Mouse (Mus musculus): Measurements from ENCODE around the gene Fbxw4. TPM values are rescaled to one million over a fixed set of nuclear protein-coding genes. Genes with fewer than 3 reads are reported as not detected.

Fbxw4 gene
- polyA plus RNA-seq, 1 experiment from 2014 or later = 2.2 TPM

GRCm38 (mm10) chr19:45529294-45529693, 130.8 kb downstream of the Fbxw4 start:
- no peak for DNase-seq (ENCODE audit: low spot score)
- no peak overlapping the region for H3K9ac ChIP-seq (ENCODE audit: low read length)
- H3K4me2 ChIP-seq (replicated peaks; ENCODE audit: low read depth) = no peak overlapping the region
- no peak overlapping the region for H3K4me3 ChIP-seq (ENCODE audit: low read depth, low read length)
- no peak for ATAC-seq (ENCODE audit: low FRiP score, low TSS enrichment)
- no peaks in the 10 kb centered on the region for H3K9me3 ChIP-seq (ENCODE audit: control insufficient read depth, low read length)
- peaks cover 5% of the 10 kb centered on the region; the same call in 1 of the 2 replicates for H3K36me3 ChIP-seq (ENCODE audit: control insufficient read depth, insufficient read depth, low read length)
- no peak for TF ChIP-seq EP300 (optimal IDR thresholded peaks at IDR 0.05)
- WGBS = 75% methylated on average over 5 of the region's 5 CpGs
- H3K4me1 ChIP-seq (replicated peaks; ENCODE audit: control insufficient read depth, insufficient read depth) = no peaks in the 10 kb centered on the region
- H3K27ac ChIP-seq (replicated peaks) = no peak overlapping the region
- H3K27me3 ChIP-seq (ENCODE audit: control insufficient read depth, insufficient read depth, low read length) = no peaks in the 10 kb centered on the region

Other genes starting within 250 kb of the Fbxw4 start
- gene Poll, start 99.8 kb downstream of the Fbxw4 start, polyA plus RNA-seq (2015; fragmentation: Nextera tagmentation; extraction: Ambion mirVana) = 6.0 and 6.1 TPM in 2 replicates
- gene Gm17018, start 99.7 kb downstream of the Fbxw4 start, polyA plus RNA-seq (2015; fragmentation: Nextera tagmentation; extraction: Ambion mirVana) = 28.8 and 30.4 TPM in 2 replicates
- gene Fgf8, start 82.6 kb upstream of the Fbxw4 start, polyA plus RNA-seq (2015; fragmentation: Nextera tagmentation; extraction: Ambion mirVana) = not detected in 2 replicates
- 9.9 and 10.9 TPM in 2 replicates for gene Npm3, start 89.3 kb upstream of the Fbxw4 start, polyA plus RNA-seq (2015; fragmentation: Nextera tagmentation; extraction: Ambion mirVana)
- gene Mgea5, start 123.5 kb upstream of the Fbxw4 start, polyA plus RNA-seq (2015; fragmentation: Nextera tagmentation; extraction: Ambion mirVana) = 16.5 and 19.0 TPM in 2 replicates
- 2.1 and 2.2 TPM in 2 replicates for gene Kcnip2, start 155.7 kb upstream of the Fbxw4 start, polyA plus RNA-seq (2015; fragmentation: Nextera tagmentation; extraction: Ambion mirVana)

Measured in stomach, postnatal 0 days (tissue).